9 mouse cellular contexts compared by ENCODE assay signal in the genomic region with DNA sequence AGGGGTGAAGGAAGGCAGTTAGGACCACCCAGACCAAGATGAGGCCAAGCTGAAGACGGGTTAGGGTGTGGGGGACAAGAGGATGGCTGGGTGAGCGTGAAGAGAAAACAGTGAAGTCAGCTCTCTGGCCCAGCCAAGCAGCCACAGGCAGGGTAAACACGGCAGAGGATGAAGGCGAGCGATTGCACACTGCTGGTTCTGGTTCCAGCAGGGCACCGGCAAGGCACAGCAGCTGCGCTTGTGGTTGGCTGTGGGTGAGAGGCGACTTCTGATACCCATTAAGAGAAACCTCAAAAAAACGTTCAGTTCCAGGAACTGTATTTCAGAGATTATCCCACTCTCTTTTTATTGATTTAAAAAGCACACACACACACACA. TPM values are rescaled to one million over a fixed set of nuclear protein-coding genes. Genes with fewer than 3 reads are reported as not detected.
A peak's percentile ranks its signal among the peaks of the same experiment; 100 is the strongest.
DNase-seq lines count a peak whose midpoint lies in the region; ATAC-seq and TF ChIP-seq lines count a peak whose summit lies in the region.
"Had no signal": no experiment of that assay in that cellular context is flagged by ENCODE, and none has a peak within 500 bp of the region (broad histone marks: within the 10 kb centered on the region; RNA-seq: fewer than 3 reads in every experiment).

No protein-coding gene starts in this region.

- no peaks in the 10 kb centered on the region for H3K79me3 ChIP-seq in C2C12 (ENCODE audit: low read depth)

- H3K79me2 ChIP-seq in C2C12 (ENCODE audit: control insufficient read depth, insufficient read depth) = no peaks in the 10 kb centered on the region

- H3K9ac ChIP-seq in forebrain, embryonic 12.5 days = no peak overlapping the region; the same call in 1 of the 2 replicates
- no peak overlapping the region for H3K9ac ChIP-seq in forebrain, embryonic 14.5 days (ENCODE audit: low read length)

- no peak overlapping the region for H3K4me3 ChIP-seq in forebrain, embryonic 12.5 days (replicated peaks)
- no peak overlapping the region for H3K4me3 ChIP-seq in forebrain, embryonic 14.5 days (ENCODE audit: low read depth, low read length)
- H3K4me3 ChIP-seq in C2C12 (ENCODE audit: insufficient read depth, poor library complexity, severe bottlenecking) = no peak overlapping the region

- H3K4me2 ChIP-seq in forebrain, embryonic 12.5 days = no peak overlapping the region
- no peak overlapping the region for H3K4me2 ChIP-seq in forebrain, embryonic 14.5 days (ENCODE audit: low read length)

- H3K27me3 ChIP-seq in forebrain, embryonic 12.5 days = peaks cover 4% of the 10 kb centered on the region; the same call in 1 of the 2 replicates
- no peaks in the 10 kb centered on the region for H3K27me3 ChIP-seq in forebrain, embryonic 14.5 days (replicated peaks; ENCODE audit: control insufficient read depth, insufficient read depth, low read length)
- no peaks in the 10 kb centered on the region for H3K27me3 ChIP-seq in C2C12 (ENCODE audit: control insufficient read depth, insufficient read depth, insufficient read length)

- H3ac ChIP-seq in C2C12 (ENCODE audit: control insufficient read depth, insufficient read length, low read depth) = no peak overlapping the region

- no peaks in the 10 kb centered on the region for H3K36me3 ChIP-seq in forebrain, embryonic 12.5 days (replicated peaks)
- H3K36me3 ChIP-seq in forebrain, embryonic 14.5 days (ENCODE audit: control insufficient read depth, insufficient read depth, low read length) = no peaks in the 10 kb centered on the region
- no peaks in the 10 kb centered on the region for H3K36me3 ChIP-seq in C2C12 (ENCODE audit: control insufficient read depth, insufficient read depth)

- no peak for DNase-seq in forebrain, embryonic 14.5 days (ENCODE audit: low spot score)
- peak; percentile 65 for DNase-seq in naive thymus-derived CD4-positive, alpha-beta T cell, adult 2 months (ENCODE audit: low read depth)
- DNase-seq in layer of hippocampus, postnatal 36 days = no peak
- no peak for DNase-seq in embryo, embryonic 9.5 days (ENCODE audit: extremely low spot score)
- DNase-seq in urinary bladder, adult 2 months (ENCODE audit: low spot score) = no peak
- DNase-seq: kidney, postnatal 25 days had no signal

- peaks cover 35% of the 10 kb centered on the region for H3K4me1 ChIP-seq in forebrain, embryonic 12.5 days
- peaks cover 12% of the 10 kb centered on the region for H3K4me1 ChIP-seq in forebrain, embryonic 14.5 days (ENCODE audit: control insufficient read depth, insufficient read depth, low read length)

- 44% methylated on average over 9 of the region's 9 CpGs for WGBS in forebrain, embryonic 12.5 days
- WGBS in forebrain, embryonic 14.5 days = 33% methylated on average over 9 of the region's 9 CpGs

- H3K9me3 ChIP-seq in forebrain, embryonic 12.5 days = no peaks in the 10 kb centered on the region
- H3K9me3 ChIP-seq in forebrain, embryonic 14.5 days (replicated peaks; ENCODE audit: control insufficient read depth, low read length) = no peaks in the 10 kb centered on the region

- H3K27ac ChIP-seq in forebrain, embryonic 12.5 days = peak overlapping the region; percentile 53
- H3K27ac ChIP-seq in forebrain, embryonic 14.5 days (ENCODE audit: low read depth, low read length) = no peak overlapping the region

- no peak for ATAC-seq in forebrain, embryonic 12.5 days (ENCODE audit: low FRiP score)
- ATAC-seq in forebrain, embryonic 14.5 days = no peak
- ATAC-seq in granulocyte monocyte progenitor cell, adult 5-6 weeks (replicated peaks; ENCODE audit: poor library complexity, severe bottlenecking) = peak; percentile 79

- TF ChIP-seq CTCF in C2C12 (IDR thresholded peaks at IDR 0.05; ENCODE audit: control insufficient read depth, insufficient read depth, insufficient read length) = no peak

TF ChIP-seq in C2C12, 6 proteins besides CTCF, POLR2A, EP300 and RAD21:
- TF ChIP-seq MYOD1 (IDR thresholded peaks at IDR 0.05; ENCODE audit: control insufficient read depth, insufficient read length, low read depth) (peak; percentile 68), MAX (IDR thresholded peaks at IDR 0.05) (no peak)

RNA-seq across cellular contexts. Expression of a gene that starts 24.3 kb away (rescaled TPM):
- polyA plus RNA-seq in forebrain, embryonic 12.5 days (2016; fragmentation: Nextera tagmentation; extraction: Ambion mirVana) = not detected in 2 replicates
- polyA plus RNA-seq in forebrain, embryonic 14.5 days (2014; fragmentation: Nextera tagmentation; extraction: Ambion mirVana) = not detected in 2 replicates
- polyA plus RNA-seq in C2C12 (2012; fragmentation: generic; extraction: Trizol) = not detected
- total RNA-seq in granulocyte monocyte progenitor cell, adult 5-6 weeks (2014; fragmentation: Nextera tagmentation) = not detected in 2 replicates
- not detected in 2 replicates for total RNA-seq in granulocyte monocyte progenitor cell, adult 5-6 weeks (2017)
- not detected for total RNA-seq in layer of hippocampus, postnatal 36 days (2021)
- polyA plus RNA-seq in urinary bladder, adult 2 months (2012; rRNA removed) = not detected in 2 replicates

RNA-seq across cellular contexts. Expression of a gene that starts 32.7 kb away (rescaled TPM):
- 0.27 and 0.40 TPM in 2 replicates for polyA plus RNA-seq in forebrain, embryonic 12.5 days (2016; fragmentation: Nextera tagmentation; extraction: Ambion mirVana)
- polyA plus RNA-seq in forebrain, embryonic 14.5 days (2014; fragmentation: Nextera tagmentation; extraction: Ambion mirVana) = 0.20 and 0.21 TPM in 2 replicates
- polyA plus RNA-seq in C2C12 (2012; fragmentation: generic; extraction: Trizol) = 0.14 TPM
- not detected in 2 replicates for total RNA-seq in granulocyte monocyte progenitor cell, adult 5-6 weeks (2014; fragmentation: Nextera tagmentation)
- 0.05 and 0.30 TPM in 2 replicates for total RNA-seq in granulocyte monocyte progenitor cell, adult 5-6 weeks (2017)
- total RNA-seq in layer of hippocampus, postnatal 36 days (2021) = not detected
- 0.04 TPM in 1 of 2 replicates, not detected in the other for polyA plus RNA-seq in urinary bladder, adult 2 months (2012; rRNA removed)
